Mouse (Mus musculus) CD4-positive helper T cell, adult 2 months (primary cell): ENCODE measurements around the gene Adipoq.

Source experiments
- DNase-seq: peaks from one replicate; pipeline ENCODE4 v3.0.0-alpha.2; 2012; ENCODE audit warnings: low read depth, missing footprints, low spot score

The Adipoq gene

GRCm38 (mm10) chr16:23196791-23197190, 50.5 kb downstream of the Adipoq start:
- peak; percentile 56 for DNase-seq

GRCm38 (mm10) chr16:23201498-23201897, 55.2 kb downstream of the Adipoq start:
- no peak for DNase-seq
